Mouse (Mus musculus): ENCODE data around the gene Pan3.

The Pan3 gene

DNA sequence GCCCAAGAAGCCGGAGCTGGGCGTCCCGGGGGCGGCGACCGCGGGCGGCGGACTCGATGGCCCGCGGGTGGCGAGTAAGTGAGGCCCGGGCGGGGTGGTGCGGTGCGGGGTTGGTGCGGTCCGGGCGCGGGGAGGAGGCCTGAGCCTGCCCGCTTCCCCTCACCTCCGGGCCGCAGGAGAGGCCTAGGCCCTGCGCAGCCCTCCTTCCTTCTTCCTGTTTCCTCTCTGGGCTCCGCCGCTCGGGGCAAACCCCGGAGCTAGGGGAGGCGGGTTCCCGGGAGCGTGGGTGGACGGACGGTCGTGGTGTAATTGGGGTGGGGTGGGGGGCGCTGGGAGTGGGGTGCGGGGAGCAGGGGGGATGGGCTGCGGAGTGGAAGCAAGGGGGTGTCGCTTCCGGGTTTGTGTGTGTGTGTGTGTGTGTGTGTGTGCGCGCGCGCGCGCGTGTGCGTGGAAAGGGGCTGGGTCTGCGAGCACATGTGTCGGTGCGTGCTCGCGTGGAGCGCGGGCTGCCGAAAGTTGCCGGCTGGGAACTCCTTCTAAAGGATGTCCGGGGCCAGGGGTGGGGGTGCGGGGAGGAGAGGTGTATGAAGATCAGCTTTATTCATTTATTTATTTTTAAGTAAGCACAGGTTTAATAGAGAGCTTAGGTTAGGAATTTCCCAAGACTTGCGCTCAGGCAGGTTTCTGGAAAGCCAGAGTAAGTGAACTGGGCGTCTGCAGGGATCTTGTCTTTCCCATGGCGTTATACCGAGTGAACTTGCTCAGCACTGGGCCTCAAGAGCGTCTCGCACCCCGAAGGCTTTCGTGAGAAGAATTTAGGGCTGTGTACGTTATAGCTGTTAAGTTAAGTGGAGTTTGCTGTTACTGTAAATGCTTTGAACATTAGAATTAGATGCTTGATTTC, 1.2 kb downstream of the Pan3 start:
- peak; percentile 76 to 81 for DNase-seq (ENCODE audit: low spot score in 2 of 2)

DNA sequence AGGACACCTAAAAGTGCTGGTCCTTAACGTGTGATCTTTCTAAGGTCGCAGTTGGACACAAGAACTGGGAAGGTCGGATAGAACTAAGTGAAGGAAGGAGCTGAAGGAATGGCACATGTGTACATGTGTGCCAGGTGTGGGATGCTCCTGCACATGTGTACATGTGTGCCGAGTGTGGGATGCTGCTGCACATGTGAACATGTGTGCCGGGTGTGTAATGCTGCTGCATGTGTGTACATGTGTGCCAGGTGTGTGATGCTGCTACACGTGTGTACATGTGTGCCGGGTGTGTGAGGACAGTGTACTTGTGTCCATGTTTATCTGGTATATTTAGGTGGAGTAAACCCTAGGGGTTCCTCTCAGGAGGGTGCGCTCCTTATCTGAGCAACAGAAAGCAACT, 3.0 kb downstream of the Pan3 start:
- DNase-seq (ENCODE audit: low spot score in 2 of 2): no peak

DNA sequence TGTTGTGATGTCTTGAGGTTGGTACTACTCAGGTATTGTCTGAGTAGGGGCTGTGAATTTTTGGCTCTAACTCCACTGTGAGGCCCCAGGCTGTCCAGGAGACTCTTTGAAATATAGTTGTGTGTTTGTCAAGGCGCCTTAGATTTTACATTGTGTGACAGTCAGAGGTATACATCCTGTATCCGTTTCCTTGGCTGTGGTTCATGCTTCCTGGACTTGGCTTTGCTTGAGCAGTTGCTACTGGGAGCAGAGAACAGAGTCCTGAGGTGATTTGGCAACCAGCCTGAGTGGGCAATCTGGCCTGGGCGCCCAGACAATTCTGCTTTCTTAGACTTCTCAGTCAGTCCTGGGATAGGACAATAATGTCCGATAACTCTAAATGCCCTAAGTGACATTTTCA, 5.3 kb downstream of the Pan3 start:
- no peak for DNase-seq (ENCODE audit: low spot score in 2 of 2)

DNA sequence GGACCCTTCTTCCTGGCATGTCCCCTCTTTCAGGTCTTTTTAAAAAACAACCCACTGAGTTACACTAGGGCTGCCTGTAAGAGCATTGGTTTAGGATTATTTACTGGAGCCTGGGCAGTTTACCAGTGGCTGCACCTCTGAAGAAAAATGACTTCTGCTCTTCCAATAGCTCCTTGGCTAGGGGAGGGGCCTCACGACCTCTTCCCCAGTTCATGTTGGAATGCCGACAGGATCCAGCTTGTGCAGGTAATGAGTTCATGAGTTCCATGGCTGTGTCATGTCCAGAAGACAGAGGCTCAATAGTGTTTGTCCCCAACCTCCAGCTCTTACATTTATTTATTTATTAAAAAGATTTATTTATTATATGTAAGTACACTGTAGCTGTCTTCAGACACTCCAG, 5.8 kb downstream of the Pan3 start:
- no peak for DNase-seq (ENCODE audit: low spot score in 2 of 2)

DNA sequence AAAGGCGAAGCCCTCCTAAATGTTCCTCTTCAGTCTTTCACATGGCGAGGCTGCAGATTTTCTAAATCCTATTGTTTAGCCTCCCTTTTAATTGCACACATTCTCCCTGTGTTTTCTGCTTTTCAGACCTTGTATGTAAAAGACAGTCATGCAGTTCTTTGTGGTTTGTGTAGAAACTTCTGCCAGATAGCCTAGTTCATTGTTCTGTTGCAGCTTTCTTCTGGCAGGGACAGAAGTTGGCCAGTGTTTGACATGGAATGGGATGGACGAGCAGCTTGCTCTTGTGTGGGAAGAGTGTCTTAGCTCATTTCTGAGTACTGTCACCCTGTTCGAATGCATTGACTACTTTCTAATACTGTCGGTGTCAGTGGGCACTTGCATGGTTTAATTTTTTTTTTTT, 6.5 kb downstream of the Pan3 start:
- DNase-seq (ENCODE audit: low spot score in 2 of 2): no peak

DNA sequence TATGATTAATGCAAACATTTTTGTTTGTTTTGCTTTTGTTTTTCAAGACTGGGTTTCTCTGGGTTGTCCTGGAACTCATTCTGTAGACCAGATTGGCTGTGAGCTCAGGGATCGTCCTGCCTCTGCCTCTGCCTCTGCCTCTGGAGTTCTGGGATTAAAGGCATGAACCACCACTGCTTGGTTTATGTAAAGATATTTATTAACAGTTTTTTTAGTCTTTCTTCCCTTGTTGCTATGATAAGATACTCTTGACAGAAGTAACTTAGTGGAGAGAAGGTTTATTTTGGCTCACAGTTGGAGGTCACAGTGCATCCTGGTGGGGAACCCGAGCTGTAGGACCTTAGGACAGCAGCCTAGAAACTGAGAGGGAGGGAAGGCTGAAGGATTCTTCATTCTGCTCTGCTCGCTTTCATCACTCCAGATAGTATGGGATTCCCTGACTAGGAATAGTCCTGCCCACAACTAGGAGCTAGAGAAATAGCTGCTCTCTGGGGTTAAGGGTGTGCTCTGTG, 11.1 kb downstream of the Pan3 start:
- no peak for DNase-seq (ENCODE audit: low spot score in 2 of 2)

DNA sequence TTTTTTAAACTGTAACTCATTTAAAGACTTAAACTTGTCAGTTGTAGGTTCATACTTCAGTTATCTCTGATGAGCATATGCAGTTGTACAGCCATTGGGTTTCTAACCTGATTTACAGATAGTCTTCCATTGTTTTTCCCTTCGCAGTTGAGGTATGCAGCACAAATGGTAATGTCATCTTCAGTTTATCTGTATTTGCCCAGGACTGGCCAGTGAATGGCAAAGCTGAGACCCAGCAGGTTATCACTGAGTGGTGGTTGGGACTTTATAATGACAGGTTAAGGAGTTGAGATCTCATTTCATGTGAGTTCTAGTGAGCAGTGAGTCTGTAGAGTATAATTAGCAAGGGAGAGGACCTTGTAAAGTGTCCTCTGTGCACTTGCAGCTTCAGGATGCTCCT, 12.0 kb downstream of the Pan3 start:
- no peak for DNase-seq (ENCODE audit: low spot score in 2 of 2)

DNA sequence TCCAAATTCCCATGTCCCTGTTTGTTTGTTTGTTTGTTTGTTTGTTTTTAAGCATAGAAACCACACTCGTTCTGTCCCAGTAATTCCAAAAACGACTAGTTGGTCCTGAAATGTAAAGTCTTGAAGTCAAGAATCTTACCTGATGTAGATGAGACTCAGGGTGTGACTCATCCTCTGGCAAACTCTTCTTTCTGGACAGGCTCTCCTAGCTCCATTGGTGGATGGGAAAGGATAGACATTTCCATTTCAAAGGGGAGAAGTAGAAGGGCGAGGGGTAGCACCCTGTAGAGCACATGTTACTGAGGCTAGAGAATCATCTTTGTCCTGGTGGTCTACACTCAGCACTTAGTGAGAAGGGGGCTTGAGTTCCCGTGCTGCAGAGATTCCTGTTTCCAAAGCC, 12.8 kb downstream of the Pan3 start:
- no peak for DNase-seq (ENCODE audit: low spot score in 2 of 2)

DNA sequence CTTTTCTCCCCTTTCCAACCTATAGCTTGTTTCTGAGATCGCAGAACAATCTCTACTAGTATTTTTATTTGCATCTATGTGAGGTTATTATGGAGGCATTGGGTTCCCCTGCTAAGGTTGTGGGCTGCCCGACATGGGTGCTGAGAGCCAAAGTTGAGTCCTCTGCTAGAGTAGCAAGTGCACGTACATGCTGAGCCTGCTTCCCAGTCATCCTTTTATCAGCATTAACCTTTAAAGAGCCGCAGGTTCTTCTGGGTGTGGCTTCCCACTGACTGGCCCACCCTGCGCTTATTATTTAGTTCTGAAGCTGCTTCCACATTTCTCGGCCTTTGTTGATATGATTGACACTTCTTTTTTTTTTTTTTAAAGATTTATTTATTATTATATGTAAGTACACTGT, 14.3 kb downstream of the Pan3 start:
- DNase-seq (ENCODE audit: low spot score in 2 of 2): no peak

DNA sequence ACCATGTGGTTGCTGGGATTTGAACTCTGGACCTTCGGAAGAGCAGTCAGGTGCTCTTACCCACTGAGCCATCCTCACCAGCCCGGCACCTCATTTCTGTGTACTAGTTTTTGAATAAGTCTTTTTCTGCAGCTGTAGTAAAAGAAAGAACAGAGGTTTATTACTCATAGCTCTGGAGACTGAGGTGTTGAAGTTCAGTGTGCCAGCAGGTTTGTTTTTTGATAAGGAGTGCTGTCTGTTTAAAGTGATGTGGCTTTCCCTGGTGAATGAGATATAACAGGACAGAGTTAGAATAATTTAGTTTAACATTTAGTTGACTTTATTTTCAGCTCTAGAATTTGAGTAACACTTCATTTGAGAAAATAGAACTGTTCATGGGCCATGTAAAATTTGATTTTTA, 14.8 kb downstream of the Pan3 start:
- DNase-seq (ENCODE audit: low spot score in 2 of 2): no peak

DNA sequence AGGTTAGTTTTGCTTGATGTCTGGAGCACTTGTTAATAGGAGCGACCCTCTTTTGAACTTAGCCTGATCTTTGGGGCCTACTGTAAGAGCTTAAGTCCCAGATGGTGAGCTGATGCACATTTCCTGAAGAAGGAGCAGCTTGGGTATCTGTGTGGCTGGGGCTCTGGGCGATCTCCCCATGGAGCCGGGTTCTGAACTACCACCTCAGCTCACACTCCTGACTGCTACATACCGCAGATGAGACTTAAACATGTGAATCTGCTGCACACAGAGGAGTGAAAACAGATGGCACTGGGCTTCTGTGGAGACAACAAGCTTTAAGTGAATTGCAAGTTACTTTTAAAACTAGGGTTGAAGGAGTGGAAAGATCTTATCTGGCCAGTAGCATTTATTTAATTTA, 15.3 kb downstream of the Pan3 start:
- DNase-seq (ENCODE audit: low spot score in 2 of 2): no peak

DNA sequence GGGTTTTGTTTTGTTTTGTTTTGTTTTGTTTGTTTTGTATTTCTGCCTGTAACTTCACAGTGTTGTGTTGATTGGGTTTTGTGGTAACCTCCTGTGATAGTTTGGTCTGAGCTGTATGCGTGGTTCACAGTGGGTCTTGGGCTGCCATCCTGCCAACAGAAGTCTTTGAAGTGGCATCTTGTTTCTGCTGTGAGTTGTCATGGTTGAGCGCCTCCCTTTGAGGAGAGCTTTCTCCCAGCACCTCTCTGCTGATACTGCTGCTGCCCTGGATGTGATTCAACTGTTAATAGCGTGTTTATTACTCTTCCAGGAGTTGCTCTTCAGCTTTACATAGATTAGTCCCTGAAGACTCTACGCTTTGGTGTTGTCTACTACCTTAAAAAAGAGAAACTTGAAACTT, 18.6 kb downstream of the Pan3 start:
- no peak for DNase-seq (ENCODE audit: low spot score in 2 of 2)

DNA sequence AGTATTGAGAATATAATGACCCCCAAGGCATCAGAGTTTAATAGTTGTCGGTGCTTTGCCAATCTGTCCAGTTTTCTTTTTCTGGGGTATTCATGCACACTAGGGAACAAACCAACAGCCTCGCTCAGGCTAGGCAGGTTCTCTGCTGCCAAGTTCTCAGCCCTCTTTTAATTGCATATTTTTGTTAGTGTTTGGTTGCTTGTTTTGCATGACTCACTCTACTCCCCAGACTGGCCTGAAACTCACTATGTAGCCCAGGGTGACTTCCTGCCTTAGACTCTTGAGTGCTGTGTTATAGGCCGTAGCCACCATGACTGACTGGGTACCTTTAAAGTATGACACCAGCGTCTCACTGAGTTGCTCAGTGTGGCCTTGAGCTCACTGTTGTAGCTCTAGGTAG, 19.0 kb downstream of the Pan3 start:
- DNase-seq (ENCODE audit: low spot score in 2 of 2): no peak

DNA sequence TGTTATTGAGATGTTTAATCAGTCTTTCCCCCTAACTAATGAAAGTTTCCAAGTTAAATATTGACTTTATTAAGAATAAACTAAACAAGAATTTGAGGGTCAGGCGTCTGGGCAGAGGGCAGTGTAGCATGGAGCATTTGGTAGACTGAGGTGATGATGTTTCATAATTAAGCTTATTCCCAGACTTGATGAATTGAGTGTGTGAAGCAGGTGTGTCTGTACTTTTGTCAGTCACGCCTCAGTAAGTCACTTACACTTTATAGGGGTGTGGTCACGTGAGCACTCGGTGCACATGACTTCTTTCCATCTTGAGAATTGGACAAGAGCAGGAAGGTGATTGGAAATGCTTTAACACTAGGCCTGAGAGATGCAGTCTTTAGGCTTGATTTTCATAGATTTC, 26.5 kb downstream of the Pan3 start:
- DNase-seq (ENCODE audit: low spot score in 2 of 2): no peak

DNA sequence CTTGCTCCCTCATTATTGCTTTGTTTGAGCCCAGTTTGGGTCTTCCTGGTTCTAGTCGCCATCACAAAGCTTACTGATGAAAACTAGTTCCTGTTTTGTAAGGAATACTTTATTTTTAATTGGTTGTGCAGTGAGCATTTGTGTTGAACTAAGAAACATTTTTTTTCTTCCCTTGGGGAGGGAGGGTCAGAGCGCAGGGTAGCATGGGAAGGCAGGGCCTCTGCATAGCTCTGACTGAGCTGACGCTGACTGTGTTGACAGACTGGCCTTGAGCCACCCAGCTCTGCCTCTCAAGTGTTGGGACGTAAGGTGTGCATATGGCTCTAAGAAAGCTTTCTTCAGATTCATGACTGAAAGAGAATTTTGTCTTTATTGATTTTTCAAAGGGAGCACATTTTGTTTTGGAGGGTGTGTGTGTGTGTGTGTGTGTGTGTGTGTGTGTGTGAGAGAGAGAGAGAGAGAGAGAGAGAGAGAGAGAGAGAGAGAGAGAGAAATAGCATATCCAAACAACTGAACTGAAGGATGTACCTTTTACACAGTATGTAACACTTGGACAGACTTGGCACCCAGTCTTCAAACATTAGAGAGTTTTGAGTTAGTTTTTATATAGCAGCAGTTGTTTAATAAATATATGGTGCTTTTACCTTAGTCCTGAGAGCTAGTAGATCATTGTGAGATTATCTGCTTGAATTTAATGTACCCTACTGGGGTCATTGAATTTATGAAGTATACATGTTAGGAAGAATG, 30.0 kb downstream of the Pan3 start:
- no peak for DNase-seq (ENCODE audit: low spot score in 2 of 2)

DNA sequence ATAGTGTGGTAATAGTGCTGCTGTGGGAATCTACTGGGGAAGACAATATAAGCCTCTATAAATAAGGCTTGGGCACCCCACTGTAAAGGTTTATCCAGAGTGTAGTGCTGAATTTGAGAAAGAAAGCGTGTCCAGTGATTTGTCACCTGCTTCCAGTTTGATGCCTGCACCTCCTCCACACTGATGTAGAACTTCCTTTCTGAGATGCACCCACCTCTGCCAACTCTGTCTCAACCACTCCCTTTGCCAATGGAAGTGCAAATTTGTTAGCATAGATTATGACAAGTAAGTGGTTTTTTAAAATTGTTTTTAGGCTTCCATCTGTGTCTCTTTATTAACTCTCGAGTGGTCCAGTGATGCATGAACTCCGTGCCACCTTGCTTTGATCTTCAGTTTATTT, 33.3 kb downstream of the Pan3 start:
- no peak for DNase-seq (ENCODE audit: low spot score in 2 of 2)

DNA sequence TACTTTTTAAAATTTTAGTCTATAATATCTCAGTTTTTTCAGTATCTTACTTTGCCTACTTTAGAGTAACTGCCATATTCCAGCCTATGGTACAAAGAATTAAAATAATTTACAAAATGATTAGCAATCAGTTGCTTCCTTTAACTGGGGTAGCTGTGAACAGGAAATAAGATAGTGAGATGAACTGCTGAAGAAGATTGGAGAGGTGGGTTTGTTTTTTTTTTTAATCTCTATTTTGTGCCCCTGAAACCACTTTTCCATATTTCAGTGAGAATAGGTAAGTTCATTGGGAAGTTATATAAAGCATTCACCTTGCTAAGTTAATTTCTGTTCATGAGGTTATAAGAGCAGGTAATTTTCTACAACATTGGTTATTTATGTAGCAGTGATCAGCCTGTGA, 36.4 kb downstream of the Pan3 start:
- DNase-seq (ENCODE audit: low spot score in 2 of 2): no peak

DNA sequence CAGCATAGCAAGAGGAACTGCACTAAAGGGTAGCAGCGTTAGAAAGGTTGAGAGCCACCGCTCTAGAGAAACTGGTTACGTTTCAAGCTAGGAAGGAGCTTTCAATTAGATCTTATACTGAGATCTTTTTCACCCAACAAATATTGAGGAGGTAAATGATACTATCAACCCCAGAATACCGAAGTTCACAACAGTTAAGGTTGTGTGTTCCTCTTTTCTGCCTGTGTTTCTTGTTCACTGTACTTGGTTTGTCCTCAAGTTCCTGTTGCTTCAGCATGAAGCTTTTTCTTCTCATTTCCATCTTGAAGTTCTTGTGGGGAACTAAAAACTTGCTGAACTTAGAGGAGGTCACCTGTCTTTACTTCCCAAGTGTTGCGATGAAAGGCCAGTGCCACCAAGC, 41.2 kb downstream of the Pan3 start:
- no peak for DNase-seq (ENCODE audit: low spot score in 2 of 2)

DNA sequence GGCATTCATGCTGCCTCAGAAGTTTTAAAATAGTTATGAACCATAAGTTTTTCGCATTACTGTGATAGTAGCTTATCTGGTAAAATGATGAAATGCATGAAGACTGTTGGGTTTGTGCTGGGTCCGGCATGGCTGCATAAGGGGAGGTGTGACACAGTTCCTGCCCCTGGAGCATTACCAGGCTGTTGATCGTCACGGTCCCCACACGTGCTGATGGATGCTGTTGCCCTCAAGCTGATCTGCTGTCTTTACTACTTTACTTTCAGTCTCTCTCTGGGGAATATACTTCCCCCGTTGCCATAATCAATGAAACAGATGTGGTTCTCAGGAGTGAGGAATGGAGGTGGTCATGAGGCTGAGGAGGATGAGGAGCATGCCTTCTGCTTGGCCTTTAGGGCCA, 43.1 kb downstream of the Pan3 start:
- DNase-seq (ENCODE audit: low spot score in 2 of 2): no peak

DNA sequence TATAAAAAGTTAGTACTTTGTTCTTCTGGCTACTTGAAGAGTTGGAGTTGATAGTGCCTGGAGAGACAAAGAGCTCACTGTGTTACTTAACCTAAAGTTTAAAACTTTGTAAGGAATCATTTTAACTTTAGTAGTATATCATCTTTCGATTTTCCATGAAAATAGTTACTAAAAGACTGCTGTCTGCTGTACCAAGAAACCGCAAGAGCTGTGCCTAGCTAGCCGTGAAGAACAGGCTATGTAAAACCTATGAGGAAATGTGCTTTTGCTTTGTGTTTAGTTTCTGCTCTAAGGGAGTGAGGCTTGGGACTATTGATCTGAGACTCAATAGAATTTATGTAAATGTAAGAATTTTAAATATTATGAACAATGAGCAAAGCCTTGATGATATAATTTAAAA, 43.9 kb downstream of the Pan3 start:
- DNase-seq (ENCODE audit: low spot score in 2 of 2): no peak

DNA sequence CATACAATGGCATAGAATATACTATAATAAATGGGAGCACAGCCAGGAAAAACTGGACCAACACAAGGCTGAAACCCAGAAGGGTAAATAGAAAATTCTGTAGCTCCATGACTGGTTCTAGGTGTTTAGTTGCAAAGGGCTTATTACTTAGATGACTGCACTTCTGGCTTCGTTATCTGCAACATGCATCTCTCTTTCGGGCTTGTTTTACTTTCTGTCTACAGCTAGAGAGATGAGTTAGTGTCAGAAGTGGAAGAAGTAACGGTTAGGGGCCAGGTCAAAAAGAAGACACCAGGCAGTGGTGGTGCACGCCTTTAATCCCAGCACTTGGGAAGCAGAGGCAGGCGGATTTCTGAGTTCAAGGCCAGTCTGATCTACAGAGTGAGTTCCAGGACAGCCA, 46.1 kb downstream of the Pan3 start:
- no peak for DNase-seq (ENCODE audit: low spot score in 2 of 2)

DNA sequence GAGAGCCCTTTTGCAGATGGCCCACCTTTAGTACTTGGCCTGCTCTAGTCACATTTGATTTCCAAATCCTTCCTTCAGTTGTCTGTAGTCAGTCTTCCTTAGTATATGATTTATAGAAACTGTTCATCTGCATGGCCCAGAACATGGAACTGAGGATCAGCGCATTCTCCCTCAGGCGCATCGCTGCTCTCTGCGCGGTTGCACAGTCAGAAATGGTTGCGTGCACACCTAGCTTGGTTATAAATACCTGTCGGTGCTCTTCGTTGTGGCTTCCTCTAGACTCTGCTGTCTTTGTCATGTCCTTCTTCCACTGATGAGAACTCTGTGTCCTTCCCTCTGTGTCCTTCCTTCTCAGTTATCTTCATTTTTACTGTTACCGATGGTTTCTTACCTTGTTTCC, 47.1 kb downstream of the Pan3 start:
- DNase-seq (ENCODE audit: low spot score in 2 of 2): no peak

DNA sequence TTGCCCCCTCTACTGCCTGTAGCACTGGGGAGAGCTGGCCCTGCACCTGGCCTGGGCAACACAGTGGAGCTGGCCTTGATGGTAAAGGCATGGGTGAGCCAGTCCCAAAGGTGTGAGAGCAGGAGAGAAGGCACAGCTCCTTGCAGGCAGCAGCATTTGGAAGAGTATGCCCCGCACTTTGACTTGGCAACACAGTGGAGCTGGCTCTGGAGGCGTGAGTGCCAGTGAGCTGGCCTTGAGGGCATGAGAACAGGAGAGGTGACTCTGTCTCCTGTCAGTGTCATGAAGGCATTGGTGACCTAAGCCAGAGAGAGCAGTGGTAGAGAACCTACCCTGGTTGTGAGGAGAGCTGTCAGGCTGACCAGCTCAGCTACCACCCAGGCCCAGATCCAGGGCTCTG, 49.4 kb downstream of the Pan3 start:
- no peak for DNase-seq (ENCODE audit: low spot score in 2 of 2)

Data from thymus, postnatal 10 days (tissue).